Mouse (Mus musculus) mesoderm, embryonic 11.5 days (tissue): ENCODE measurements around the gene Slc9c1.
A peak's percentile ranks its signal among the peaks of the same experiment; 100 is the strongest.
"Not testable (repeated sequence)": the region's sequence is repeated elsewhere in the genome, so short reads cannot be mapped to it uniquely, and the experiment has no call there.

ENCODE experiments used
- DNase-seq: peaks from one replicate; pipeline ENCODE4 v3.0.0-alpha.2; 2012; ENCODE audit warnings: low read depth, low spot score

The Slc9c1 gene

DNA sequence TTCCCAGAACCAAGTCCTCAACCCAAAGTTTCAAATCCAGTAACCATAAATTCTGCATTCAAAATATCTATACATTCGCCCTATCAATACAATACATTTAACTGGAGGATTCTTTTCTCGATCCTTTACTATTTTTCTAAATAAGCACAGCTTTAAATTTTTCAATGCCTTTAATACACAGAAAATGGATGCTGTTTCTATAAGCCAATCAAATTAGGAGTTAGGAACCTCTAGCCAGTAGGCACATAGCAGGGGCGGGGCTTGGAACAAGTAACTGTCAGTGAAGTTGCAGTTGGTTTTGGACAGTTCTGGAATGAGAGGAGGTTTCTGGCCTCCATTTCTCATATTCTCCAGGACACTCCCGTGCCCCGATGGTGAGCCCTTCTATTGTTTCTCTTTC is at the start of gene Slc9c1:
TSS of gene Slc9c1 (plus strand) at position 301 of the 400 bp plus-strand sequence.
- DNase-seq = no peak

DNA sequence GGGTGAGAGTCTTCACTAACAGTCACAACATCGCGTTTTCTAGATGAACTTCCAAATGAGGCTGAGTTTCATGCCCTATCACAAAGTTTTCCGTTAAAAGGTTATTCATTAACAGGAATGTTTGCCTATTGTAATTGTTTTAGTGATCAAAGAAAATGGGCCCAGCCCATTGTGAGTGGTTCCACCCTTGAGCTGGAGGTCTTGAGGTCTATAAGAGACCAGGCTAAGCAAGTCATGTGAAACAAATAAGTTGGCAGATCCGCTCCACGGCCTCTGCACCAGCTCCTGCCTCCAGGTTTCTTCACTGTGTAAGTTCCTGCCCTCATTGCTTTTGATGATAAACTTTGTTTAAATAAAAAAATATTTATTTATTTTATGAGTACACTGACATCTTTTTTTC is 42.2 kb upstream of the Slc9c1 start, which contains the start of gene Gm609:
TSS of gene Gm609 (minus strand) at position 43 of the 400 bp plus-strand sequence.
- no peak for DNase-seq

DNA sequence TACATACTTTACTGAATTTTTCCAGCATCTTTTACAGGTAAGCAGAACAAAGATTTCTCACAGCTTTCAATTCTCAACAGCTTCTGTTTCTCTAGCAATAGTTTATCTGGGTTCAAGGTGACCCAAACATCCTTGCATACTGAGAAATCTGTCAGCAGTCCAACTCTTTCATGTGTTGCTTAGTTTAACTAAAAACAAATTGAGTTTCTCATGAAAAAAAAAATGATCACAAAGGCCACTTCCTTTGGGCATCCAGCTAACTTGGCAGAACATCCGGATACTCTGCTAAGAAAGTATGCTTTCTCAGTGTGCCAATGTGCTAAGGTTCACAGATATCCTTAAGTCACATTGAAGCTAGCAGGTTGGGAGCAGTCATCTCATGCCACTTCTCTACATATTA is 39.8 kb upstream of the Slc9c1 start:
- no peak for DNase-seq

DNA sequence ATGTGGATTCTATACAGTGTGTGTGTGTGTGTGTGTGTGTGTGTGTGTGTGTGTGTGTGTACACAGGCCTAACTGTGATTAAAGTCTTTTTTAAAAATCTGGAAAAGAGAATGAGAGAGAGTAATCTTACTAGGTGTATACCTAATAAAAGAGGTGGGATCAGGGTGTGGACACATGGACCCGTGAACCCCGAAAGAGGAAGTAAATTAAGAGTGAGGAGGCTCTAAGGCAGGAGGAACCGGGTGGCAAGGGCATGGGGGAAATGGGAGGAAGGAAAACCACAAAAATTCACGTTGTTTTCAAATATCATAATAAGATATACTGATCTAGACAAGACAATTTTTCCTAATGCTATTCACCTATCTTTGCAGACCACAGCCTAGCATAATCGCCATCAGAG is 9.6 kb upstream of the Slc9c1 start:
- no peak for DNase-seq

DNA sequence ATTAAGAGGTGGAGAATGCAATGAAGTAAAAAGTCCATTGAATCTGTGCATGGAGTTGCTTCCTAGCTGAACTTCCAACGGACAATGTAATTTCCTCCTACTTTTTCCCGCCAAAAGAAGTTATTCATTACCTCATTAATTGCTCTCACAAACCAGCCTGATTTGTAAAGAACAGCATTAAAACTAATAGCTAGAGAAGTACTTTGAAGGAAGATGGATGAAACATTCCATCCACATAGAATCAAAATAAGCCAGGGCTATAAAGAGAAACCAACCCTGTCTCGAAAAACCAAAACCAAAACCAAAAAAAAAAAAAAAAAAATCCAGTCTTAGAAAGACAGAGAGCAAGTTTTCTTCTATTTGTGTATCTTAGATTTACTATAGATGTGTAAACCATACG is 3.2 kb upstream of the Slc9c1 start, which contains the start of gene Gm17783:
TSS of gene Gm17783 (minus strand) at position 101 of the 400 bp plus-strand sequence.
- DNase-seq = no peak

DNA sequence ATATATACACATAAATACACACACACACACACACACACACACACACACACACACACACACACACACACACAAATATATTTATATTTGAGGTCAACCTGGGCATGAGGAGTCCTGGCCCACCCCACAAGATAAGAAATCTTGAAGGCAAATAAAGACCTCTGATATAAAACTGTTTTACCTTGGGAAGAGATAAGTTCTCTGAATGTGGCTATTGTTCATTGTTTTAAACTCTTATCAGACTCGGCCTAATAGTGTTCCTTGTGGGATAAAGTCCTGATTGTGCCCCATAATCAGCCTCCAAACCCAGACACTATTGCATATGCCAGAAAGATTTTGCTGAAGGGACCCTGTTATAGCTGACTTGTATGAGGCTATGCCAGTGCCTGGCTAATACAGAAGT is 3.2 kb downstream of the Slc9c1 start:
- DNase-seq = not testable (repeated sequence)

DNA sequence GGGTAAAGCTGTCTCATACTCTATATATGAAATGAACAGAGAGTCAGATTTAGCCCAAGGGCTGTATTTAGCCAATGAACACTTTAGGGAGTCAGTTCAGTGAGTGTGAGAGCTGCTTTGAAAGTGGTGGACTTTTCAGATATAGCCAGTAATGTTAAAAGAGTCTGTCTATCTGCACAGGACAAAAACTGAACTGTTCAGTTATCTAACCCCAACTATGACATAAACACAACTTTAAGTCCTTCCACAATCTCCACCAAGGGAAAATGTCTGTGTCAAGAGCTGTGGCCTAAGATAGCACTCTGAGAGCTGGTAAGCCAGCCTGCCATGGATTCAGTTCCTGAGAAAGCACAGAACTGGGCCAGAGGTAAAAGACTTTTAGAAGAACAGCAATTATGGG is 7.0 kb downstream of the Slc9c1 start:
- DNase-seq = no peak

DNA sequence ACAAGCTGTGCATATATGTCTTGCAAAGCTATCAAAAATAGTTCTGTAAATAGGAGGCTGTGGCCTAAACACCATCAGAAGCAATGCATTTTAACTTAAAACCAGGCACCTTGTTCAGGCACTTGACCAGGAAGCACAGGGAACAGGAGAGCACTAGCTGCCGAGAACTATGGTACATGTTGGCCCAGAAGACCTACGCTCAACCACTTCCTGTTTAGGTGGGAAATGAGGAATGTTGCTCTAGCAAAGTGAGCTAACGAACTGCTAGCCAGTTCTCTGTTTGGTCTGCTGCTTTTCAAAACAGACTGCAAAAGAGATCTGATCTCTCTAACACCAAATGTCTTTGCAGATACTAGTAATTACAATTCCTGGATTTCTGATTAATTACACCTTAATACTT is 9.2 kb downstream of the Slc9c1 start:
- no peak for DNase-seq

DNA sequence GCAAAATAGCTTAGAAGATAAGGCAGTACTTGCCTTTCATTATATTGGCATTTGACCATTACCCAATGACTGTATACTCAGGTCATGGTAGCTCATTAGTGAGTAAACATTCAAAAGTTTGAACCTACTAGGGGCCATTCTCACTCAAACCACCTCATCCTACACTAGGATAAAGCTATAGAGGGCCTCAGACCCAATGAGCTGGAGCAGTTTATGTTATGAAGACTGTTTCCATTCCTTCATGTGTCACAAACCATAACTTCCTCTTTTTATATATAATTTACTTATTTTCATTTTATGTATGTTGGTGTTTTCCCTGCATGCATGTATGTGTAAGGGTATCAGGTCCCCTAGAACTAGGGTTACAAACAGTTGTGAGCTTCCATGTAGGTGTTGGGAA is 12.9 kb downstream of the Slc9c1 start:
- DNase-seq = no peak

DNA sequence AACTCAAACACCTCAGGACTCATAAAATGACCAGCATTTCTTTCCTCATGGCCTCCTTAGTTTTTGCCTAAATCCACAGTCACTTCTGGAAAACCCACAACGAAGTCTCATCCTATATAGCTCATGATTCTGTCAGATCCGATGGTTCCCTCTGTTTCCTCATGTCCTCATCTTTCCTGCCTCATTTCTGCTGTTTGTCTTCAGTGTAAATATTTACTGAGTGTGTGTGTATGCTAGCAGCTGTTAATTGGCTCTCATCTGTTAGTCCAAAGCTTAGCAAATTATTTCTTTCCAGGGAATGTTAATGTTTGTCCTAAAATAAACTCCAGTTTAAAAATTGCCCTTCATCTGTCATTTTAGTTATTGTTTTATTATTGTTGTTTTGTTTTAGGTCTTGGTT is 16.5 kb downstream of the Slc9c1 start:
- no peak for DNase-seq

DNA sequence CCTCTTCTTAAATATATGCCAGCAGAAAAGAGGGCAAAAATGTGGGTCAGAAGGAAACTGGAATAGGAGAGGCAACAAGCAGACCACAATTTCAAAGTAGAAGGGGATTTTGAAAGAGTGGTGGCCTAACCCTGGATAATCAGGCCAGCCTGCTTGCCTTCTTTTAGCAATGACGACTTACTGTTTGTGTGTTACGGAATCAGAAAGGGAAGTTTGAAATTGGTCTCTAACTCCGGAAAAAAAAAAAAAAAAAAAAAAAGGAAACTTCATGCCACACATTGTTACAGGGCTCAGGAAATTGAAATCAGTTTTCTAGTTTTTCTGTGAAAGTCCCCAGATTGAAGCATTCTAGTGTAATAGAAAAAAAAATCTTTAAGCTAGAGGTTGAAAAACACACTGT is 26.6 kb downstream of the Slc9c1 start:
- DNase-seq = no peak

DNA sequence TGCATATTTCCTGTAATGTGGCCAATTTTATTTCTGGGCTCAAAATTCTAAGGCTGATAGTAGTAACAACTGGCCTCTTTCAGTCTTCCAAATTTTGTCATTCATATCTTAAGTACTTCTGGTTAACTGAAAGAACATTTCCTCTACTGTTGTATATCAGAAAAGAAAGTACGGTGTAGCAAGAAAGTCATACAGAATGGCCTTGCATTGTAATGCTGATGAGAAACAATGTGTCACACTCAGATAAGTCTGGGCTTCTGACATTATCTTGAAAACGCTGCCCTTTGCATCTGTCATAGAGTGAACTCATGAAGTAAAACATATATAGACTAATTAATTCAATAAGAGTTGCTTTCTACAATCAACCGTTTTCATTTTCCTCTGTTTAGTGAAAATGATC is 37.2 kb downstream of the Slc9c1 start:
- DNase-seq = no peak

DNA sequence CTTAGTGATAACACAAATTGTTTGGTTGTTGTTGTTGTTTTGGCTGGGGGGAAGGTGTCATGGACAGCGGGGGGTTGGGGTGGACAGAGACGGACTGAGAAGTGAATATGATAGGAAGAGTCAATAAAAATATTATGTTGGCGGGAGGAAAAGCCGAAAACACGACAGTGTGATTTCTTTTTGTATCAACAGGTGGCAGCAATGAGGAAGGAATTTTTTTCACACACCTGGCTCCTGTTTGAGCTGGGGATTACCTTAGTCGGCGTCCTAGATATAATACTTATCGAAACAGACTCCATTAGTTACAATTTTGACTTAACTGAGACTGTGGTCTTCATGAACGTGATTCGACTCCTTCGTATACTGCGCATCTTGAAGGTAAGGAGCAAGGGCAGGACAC is 44.8 kb downstream of the Slc9c1 start:
- DNase-seq = no peak

DNA sequence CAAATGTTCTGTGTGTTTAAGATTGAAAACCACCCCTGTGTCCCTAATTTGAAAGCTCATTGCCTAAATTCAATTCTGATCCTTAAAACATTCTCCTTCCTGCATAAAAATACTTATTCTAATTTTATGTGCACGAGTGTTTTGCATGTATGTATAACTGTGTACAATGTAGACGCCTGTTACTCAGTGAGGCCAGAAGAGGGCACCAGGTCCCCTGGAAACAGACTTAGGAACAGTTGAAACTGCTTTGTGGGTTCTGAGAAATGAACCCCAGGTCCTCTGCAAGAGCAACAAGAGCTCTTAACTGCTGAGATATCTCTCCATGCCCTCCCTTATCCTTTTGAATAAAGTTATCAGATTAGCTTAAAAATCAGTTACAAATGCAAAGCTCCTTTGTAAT is 47.4 kb downstream of the Slc9c1 start:
- DNase-seq = peak; percentile 12

DNA sequence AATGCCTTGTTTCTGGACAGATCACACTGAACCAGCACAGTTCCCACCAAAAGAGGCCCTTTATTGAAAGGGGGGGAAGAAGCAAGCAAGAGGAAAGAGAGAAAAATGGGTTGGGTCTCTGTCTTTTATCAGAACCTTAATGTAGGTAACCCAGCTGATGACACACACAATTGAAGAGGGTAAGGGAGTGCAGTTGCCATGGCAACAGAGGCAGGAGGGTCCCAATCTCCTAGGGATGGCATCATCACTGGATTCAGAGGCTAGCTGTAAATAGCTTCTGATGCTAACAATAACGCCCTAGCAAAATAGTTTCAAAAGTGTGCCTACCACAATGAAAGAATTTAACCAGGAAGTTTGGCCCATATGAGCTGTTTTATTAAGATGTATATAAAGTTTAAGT is 58.5 kb downstream of the Slc9c1 start:
- no peak for DNase-seq

DNA sequence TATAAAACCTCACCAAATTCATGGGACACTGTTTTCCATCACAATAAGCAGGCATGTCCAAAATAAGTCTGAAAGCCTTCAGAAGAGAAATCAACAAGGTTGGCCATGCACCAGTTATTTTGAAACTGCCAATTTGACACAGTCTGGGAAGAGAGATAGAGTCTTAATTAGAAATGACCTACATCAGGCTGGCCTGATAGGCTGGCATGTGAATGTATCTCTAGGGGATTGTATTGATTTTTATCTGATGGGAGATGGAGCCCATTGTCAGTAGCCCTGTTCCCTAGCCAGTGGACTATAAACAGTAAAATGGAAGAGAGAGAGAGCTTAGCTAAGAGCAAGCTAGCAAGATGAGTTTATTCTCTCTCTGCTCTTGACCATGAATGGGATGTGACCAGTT is 60.4 kb downstream of the Slc9c1 start:
- no peak for DNase-seq

DNA sequence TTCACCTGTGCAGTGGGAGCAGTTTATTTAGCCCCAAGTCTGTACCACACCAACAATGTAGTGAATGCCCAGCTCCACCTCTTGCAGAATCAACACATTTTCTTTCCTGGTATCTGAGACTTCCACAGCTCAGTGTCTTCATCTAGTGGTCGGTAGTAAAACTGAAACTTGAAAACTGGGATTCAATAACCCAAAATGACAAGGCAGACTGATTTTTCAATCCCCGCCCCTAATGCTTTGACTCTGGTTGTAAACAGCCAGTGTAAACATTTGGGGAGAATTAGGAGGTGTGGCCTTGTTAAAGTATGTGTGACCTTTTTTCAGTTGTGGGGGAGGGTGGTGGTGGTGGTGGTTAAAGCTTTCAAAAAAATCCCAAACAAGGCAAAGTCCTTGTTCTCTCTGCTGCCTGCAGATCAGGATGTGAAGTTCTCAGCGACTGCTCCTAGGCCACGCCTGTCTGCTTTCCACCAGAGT is 73.4 kb downstream of the Slc9c1 start:
- DNase-seq = no peak

DNA sequence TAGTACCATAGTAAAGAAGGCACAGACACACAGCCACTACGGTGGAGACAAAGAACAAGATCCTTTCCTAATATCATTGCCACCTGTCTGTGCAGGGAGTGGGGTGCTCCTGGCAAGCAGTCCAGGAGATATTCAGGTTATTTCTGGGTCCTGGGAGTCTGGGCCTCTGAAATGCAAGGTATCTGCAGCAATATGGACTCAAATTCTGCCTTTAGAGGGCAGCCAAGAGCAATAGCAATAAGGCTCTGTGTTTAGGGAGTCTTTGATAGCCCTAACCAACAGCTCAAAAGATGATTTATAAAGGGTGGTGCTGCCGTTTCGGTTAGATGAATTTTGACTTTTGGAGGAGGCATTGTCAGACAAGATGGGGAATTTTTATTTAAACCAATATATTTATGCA is 74.2 kb downstream of the Slc9c1 start:
- no peak for DNase-seq

DNA sequence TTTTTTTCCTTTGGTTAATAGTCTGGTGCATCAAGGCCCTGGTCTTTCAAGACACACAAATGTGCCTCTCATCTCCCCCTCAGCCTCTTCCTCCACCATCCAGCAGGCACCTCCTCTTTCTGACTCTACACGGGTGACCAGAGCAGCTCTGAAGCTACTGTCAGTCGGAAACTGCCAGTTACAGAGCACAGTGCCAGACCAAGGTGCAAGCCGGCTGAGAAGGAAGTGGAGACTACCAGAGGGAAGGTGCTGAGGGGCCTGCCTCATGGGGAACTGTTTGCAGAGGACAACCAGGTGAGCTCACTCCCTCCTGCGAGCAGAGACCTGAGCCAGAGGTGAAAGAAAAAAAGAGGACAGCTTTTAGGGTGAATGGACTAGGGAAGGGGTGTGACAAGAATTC is 75.2 kb downstream of the Slc9c1 start, which contains the start of gene Gcsam:
TSS of gene Gcsam (plus strand) at position 114 of the 400 bp plus-strand sequence.
- no peak for DNase-seq

DNA sequence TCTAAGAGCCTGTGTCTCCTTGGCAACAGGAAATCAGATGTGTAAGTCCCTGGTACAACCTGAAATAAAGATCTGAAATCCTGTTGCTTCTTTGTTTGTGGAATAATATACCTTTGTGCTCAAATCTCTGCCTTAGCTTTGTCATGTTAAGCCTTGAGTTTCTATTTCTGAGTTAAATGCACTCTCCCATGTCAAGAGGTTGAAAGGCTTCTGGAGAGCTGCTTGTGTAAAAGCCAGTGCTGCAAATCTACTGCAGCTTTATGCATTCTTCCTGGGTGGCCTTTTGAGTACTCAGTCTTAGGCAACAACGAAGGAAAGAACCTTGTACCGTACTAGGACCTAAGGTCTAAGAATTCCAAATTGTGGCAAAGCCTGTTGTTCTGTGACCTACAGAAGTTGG is 78.1 kb downstream of the Slc9c1 start:
- no peak for DNase-seq

DNA sequence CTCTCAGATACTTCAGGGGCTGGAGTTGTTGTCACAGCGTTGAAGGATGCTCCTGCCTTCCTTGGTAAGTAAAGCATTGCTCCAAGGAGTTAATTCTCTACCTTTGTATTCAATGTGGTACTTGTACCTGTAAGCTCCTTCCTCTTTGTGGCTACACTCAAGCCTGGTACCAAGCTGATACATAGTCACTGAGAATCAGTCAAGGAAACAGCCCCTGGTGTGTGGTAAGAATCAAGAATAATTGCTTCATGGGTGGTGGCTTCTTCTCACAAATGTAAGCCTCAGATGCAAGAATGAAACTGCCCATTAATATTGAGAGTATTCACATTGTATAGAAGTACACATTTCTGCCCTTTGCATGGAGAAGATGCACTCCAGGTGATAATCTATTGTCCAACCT is 80.8 kb downstream of the Slc9c1 start:
- no peak for DNase-seq

DNA sequence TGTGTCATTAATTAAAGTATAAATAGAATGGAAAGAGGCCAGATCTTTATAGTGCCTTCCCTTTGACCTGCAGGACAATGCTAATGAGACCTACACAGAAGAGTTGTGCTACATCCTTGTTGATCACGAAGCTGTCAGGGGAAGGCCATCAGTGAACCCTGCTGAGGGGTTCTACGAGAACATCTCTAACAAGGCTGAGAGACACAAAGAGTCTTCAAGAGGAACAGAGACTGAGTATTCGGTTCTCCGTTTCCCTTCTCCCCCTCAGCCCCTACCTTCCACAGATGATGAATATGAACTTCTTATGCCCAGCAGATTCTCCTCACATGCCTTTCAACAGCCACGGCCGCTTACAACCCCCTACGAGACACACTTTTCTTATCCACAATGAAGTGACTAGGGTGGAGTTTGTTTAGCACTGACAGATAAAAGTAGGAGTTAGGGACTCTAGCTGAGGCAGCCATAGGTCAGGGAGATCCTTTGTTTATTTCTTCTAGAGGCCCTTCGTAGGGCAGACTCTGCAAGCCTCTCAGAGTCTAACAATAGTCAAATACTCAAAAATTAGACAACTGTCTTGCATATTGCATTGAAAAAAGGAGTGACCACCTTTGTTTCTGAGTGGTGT is 84.8 kb downstream of the Slc9c1 start:
- no peak for DNase-seq

DNA sequence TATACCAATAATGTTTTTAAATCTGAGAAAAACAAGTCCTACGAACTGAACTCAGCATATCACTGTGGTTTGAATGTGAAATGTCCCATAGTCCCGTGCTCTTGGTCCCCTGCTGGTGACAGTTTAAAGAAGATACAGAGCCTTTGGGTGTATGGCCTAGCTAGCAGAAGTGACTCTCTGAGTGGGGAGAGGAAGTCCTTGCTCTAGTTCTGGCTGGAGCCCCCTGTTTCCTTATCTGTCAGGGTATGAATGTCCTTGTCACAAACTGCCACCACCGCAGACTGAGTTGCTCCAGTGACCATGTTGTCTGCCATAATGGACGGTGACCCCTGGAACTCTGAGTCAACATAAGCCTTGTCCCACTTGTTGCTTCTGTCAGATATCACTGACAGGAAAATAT is 88.1 kb downstream of the Slc9c1 start:
- DNase-seq = no peak

DNA sequence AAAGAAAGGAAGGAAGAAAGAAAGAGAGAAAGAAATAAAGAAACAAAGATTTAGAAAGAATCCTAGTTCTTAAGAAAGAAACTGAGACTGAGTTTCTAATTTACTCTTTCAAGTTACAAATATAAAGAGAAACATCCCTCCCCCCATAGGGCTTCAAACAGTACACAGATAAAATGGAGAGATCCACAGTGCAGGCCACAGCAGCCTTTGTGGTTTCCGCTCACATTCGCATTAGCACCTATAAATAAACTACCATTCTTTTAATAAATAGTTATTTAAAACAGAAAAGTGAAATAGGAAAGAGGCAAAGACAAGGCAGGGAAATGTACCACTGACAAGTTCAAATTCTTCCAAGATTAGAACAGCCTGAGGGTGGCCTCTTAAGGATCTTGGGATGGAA is 89.7 kb downstream of the Slc9c1 start:
- DNase-seq = no peak
